Mouse (Mus musculus): ENCODE measurements around the gene Gbe1. TPM values are rescaled to one million over a fixed set of nuclear protein-coding genes. Genes with fewer than 3 reads are reported as not detected.

Gbe1 gene
- polyA plus RNA-seq (2015; fragmentation: Nextera tagmentation; extraction: Ambion mirVana), result 18.4 and 20.0 TPM in 2 replicates

DNA sequence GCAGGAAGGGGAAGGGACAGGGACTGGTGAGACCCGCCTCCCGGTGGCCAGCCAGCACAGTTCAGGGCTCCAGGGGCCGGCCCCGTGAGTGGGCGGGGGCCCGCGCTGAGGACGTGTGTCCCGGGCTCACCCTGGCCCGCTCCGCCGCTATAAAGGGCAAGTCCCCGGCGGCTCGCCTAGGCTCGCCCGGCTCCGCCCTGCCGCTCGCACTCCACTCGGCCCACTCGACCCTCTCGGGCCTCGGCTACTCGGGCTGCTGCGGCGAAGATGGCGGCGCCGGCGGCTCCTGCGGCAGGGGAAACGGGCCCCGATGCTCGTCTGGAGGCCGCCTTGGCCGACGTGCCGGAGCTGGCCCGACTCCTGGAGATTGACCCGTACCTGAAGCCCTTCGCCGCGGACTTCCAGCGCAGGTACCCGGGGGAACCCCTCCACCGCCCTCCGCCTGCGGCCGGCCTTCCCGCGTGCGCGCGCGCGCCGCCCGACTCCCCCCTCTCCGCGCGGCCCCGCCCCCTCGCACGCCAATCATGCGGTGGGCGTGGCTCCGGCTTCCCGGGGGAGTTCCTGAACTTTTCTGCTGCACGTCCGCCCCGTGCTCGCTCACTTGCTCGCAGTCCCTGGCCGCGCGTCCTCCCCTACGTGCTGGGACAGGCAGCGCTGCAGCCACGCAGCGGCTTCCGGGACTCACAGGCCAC, at the start of gene Gbe1:
Gbe1 (plus strand) TSS at position 64 of the 692 bp plus-strand sequence.
- TF ChIP-seq EP300 (IDR thresholded peaks at IDR 0.05), result peak; percentile 61; the same call in 1 of the 2 replicates
- peak; percentile 47 for TF ChIP-seq CTCF (IDR thresholded peaks at IDR 0.05)
- 1% methylated on average over 50 of the region's 82 CpGs for WGBS

DNA sequence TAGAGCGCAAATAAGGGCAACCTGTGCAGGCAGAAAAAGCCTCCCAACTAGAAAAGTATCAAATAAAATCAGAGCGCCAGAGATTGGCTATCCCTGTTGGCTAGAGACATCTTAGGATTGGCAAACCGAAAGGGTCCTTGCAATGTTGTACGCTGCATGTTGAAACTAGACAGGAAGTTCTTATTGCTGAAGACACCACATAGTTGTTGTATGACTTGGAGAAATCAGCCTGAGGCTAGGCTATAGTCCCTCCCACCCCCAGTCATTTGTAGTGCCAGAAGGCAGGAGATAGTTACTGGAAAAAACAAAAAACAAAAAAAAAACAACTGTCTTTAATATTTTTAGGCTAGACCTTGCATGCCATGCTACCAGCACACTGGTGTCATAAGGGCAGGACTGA, 3.1 kb upstream of the Gbe1 start:
- Histone ChIP-seq H3K27ac (ENCODE audit: low read length) (no peak overlapping the region), H3K9ac (replicated peaks; ENCODE audit: low read depth) (no peak overlapping the region), H3K4me1 (ENCODE audit: insufficient read depth, low read depth, low read length) (peaks cover 4% of the 10 kb centered on the region; the same call in 1 of the 2 replicates), H3K4me3 (ENCODE audit: low read depth, low read length) (no peak overlapping the region), H3K36me3 (ENCODE audit: insufficient read depth, low read length) (no peaks in the 10 kb centered on the region), H3K27me3 (replicated peaks; ENCODE audit: insufficient read depth, low read length) (no peaks in the 10 kb centered on the region), H3K4me2 (replicated peaks; ENCODE audit: low read depth, low read length) (no peak overlapping the region), H3K9me3 (ENCODE audit: low read length) (no peaks in the 10 kb centered on the region)
- TF ChIP-seq EP300 (IDR thresholded peaks at IDR 0.05) (no peak), CTCF (IDR thresholded peaks at IDR 0.05) (no peak)
- WGBS, result 84% methylated on average over 4 of the region's 4 CpGs
- no peak for DNase-seq (ENCODE audit: low spot score)
- no peak for ATAC-seq

More for the DNA sequence above, at the start of gene Gbe1:
- Histone ChIP-seq H3K4me3 (ENCODE audit: low read depth, low read length) (peak within 1 kb of the TSS; percentile 74), H3K9me3 (ENCODE audit: low read length) (no peaks in the 10 kb centered on the region), H3K36me3 (ENCODE audit: insufficient read depth, low read length) (no peaks in the 10 kb centered on the region), H3K4me2 (replicated peaks; ENCODE audit: low read depth, low read length) (peak within 1 kb of the TSS; percentile 66), H3K27me3 (replicated peaks; ENCODE audit: insufficient read depth, low read length) (no peaks in the 10 kb centered on the region), H3K27ac (ENCODE audit: low read length) (peak within 1 kb of the TSS; percentile 94), H3K4me1 (ENCODE audit: insufficient read depth, low read depth, low read length) (peaks cover 4% of the 10 kb centered on the region; the same call in 1 of the 2 replicates), H3K9ac (replicated peaks; ENCODE audit: low read depth) (peak within 1 kb of the TSS; percentile 73)
- DNase-seq (ENCODE audit: low spot score) (peak; percentile 98), ATAC-seq (peak; percentile 99)

DNA sequence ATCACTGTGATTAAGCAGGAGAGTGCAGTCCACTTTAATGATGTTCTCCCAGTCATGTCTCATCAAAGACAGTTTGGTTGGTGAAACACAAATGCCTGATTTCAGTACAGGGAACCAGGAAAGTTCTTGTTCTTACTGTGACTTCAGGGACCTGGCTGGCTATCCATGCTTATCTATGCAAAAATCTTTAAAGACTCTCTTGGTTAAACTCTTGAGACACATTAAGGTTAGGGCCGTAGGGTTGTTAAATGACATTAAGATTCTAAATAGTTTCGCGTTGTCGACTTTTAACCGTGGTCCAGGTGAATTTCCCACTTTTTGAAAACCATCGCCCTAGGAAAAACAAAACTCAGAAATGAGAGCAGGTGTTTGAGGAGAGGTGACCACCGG, 258 bp upstream of the Gbe1 start:
- no peaks in the 10 kb centered on the region for H3K9me3 ChIP-seq (ENCODE audit: low read length)
- H3K27me3 ChIP-seq (replicated peaks; ENCODE audit: insufficient read depth, low read length), result no peaks in the 10 kb centered on the region
- ATAC-seq (no peak), DNase-seq (ENCODE audit: low spot score) (peak; percentile 41)
- peak overlapping the region; percentile 73 for H3K9ac ChIP-seq (replicated peaks; ENCODE audit: low read depth)
- H3K4me2 ChIP-seq (replicated peaks; ENCODE audit: low read depth, low read length), result peak overlapping the region; percentile 66
- WGBS, result 2% methylated on average over 7 of the region's 7 CpGs
- H3K4me1 ChIP-seq (ENCODE audit: insufficient read depth, low read depth, low read length), result peaks cover 4% of the 10 kb centered on the region; the same call in 1 of the 2 replicates
- peak overlapping the region; percentile 94 for H3K27ac ChIP-seq (ENCODE audit: low read length)
- TF ChIP-seq EP300 (IDR thresholded peaks at IDR 0.05), result no peak
- no peak for TF ChIP-seq CTCF (IDR thresholded peaks at IDR 0.05)
- H3K36me3 ChIP-seq (ENCODE audit: insufficient read depth, low read length), result no peaks in the 10 kb centered on the region
- H3K4me3 ChIP-seq (ENCODE audit: low read depth, low read length), result peak overlapping the region; percentile 74

DNA sequence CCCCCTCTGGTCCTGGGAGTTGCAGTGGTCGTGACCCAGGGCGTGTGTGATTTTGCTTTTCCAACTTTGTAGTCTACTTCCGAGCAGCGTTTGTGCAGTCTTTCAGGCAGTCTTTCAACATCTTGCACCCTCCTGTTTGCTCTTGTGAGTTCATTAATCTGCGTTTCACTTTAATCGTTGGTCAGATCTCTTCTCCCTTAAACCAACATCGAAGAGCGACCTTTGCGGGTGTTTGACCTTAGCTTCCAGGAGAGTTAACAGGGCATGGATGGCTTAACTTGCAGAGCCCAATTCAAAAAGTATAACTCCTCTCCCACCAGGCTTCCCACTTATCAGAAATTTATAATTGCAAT, 805 bp downstream of the Gbe1 start:
- peak overlapping the region; percentile 94 for H3K27ac ChIP-seq (ENCODE audit: low read length)
- peak overlapping the region; percentile 73 for H3K9ac ChIP-seq (replicated peaks; ENCODE audit: low read depth)
- H3K4me2 ChIP-seq (replicated peaks; ENCODE audit: low read depth, low read length), result peak overlapping the region; percentile 66
- no peak for ATAC-seq
- no peak for TF ChIP-seq EP300 (IDR thresholded peaks at IDR 0.05)
- no peak for TF ChIP-seq CTCF (IDR thresholded peaks at IDR 0.05)
- peaks cover 4% of the 10 kb centered on the region; the same call in 1 of the 2 replicates for H3K4me1 ChIP-seq (ENCODE audit: insufficient read depth, low read depth, low read length)
- no peaks in the 10 kb centered on the region for H3K27me3 ChIP-seq (replicated peaks; ENCODE audit: insufficient read depth, low read length)
- H3K4me3 ChIP-seq (ENCODE audit: low read depth, low read length), result peak overlapping the region; percentile 74
- no peaks in the 10 kb centered on the region for H3K36me3 ChIP-seq (ENCODE audit: insufficient read depth, low read length)
- no peak for DNase-seq (ENCODE audit: low spot score)
- no peaks in the 10 kb centered on the region for H3K9me3 ChIP-seq (ENCODE audit: low read length)
- under 1% methylated on average over 9 of the region's 9 CpGs for WGBS

DNA sequence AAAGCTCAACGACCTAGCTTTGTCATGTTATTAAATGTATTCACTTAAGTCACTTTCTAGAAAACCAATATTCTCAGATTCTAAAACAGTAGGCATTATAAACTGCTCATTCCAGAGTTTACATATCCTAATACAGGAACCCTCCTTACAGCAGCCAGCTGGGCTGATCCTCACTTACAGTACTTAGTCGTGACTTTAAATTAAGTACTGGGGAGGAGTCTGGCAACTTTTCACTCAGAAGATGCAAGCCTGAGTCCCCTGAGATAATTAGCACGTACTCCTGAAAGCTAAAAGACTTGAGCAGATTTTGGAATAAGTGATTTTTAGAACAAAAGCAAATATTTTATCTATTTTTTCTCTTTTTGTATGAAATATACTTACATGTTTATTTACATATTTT, 1.5 kb downstream of the Gbe1 start:
- Histone ChIP-seq H3K9ac (replicated peaks; ENCODE audit: low read depth) (no peak overlapping the region), H3K4me1 (ENCODE audit: insufficient read depth, low read depth, low read length) (peaks cover 4% of the 10 kb centered on the region; the same call in 1 of the 2 replicates), H3K27me3 (replicated peaks; ENCODE audit: insufficient read depth, low read length) (no peaks in the 10 kb centered on the region), H3K9me3 (ENCODE audit: low read length) (no peaks in the 10 kb centered on the region), H3K4me3 (ENCODE audit: low read depth, low read length) (no peak overlapping the region), H3K36me3 (ENCODE audit: insufficient read depth, low read length) (no peaks in the 10 kb centered on the region), H3K4me2 (replicated peaks; ENCODE audit: low read depth, low read length) (peak overlapping the region; percentile 66), H3K27ac (ENCODE audit: low read length) (peak overlapping the region; percentile 94; the same call in 1 of the 2 replicates)
- peak; percentile 10 for DNase-seq (ENCODE audit: low spot score)
- TF ChIP-seq EP300 (IDR thresholded peaks at IDR 0.05) (no peak), CTCF (IDR thresholded peaks at IDR 0.05) (no peak)
- 42% methylated on average over 3 of the region's 3 CpGs for WGBS
- no peak for ATAC-seq

DNA sequence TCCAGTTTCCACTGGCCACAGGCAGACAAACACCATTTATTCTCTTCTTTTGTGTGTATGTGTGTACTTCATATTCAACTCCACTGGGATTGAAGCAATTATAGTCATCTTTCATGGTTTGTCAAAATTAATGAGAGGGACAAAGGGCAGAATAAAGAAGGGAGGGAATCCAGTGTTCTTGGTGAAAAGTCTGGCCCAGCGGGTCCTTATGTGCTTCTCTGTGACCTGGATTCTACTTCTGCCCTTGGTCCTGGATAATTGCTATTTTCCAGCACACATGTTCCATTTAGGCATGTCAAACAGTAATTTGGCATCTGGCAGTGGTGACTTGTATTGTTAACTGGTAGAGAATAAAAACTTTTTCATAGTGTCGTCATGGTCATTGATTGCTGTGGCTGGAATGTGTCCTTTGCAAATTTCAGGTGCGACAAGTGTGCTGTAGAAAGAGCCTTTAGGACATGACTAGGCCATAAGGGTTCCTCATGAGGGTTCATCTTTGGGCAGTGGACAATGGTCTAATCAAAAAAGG, 2.2 kb downstream of the Gbe1 start:
- Histone ChIP-seq H3K4me3 (ENCODE audit: low read depth, low read length) (no peak overlapping the region), H3K9me3 (ENCODE audit: low read length) (no peaks in the 10 kb centered on the region), H3K36me3 (ENCODE audit: insufficient read depth, low read length) (no peaks in the 10 kb centered on the region), H3K4me2 (replicated peaks; ENCODE audit: low read depth, low read length) (no peak overlapping the region), H3K4me1 (ENCODE audit: insufficient read depth, low read depth, low read length) (peaks cover 7% of the 10 kb centered on the region; the same call in 1 of the 2 replicates), H3K9ac (replicated peaks; ENCODE audit: low read depth) (no peak overlapping the region), H3K27ac (ENCODE audit: low read length) (no peak overlapping the region), H3K27me3 (replicated peaks; ENCODE audit: insufficient read depth, low read length) (no peaks in the 10 kb centered on the region)
- TF ChIP-seq CTCF (IDR thresholded peaks at IDR 0.05) (no peak), EP300 (IDR thresholded peaks at IDR 0.05) (no peak)
- 96% methylated on average over 3 of the region's 3 CpGs for WGBS
- DNase-seq (ENCODE audit: low spot score) (no peak), ATAC-seq (no peak)
